Mouse (Mus musculus) C2C12 (cell line): ENCODE data around the gene Fcf1. TPM values are rescaled to one million over a fixed set of nuclear protein-coding genes. Genes with fewer than 3 reads are reported as not detected.

Experiments used
- H3K27me3 ChIP-seq: one replicate; pipeline ENCODE4 v1.6.1; 2011; ENCODE audit not compliant: control insufficient read depth, insufficient read depth, insufficient read length
- H3K36me3 ChIP-seq: one replicate; pipeline ENCODE4 v1.6.1; 2011; ENCODE audit not compliant: control insufficient read depth, insufficient read depth
- H3K4me3 ChIP-seq: one replicate; pipeline ENCODE4 v1.5.1; 2011; ENCODE audit warnings: mild to moderate bottlenecking, control low read depth; ENCODE audit not compliant: poor library complexity, insufficient read depth, severe bottlenecking
- H3K79me2 ChIP-seq: one replicate; pipeline ENCODE4 v1.6.1; 2011; ENCODE audit not compliant: control insufficient read depth, insufficient read depth
- H3K79me3 ChIP-seq: one replicate; pipeline ENCODE4 v1.6.1; 2011; ENCODE audit warnings: low read depth, control low read depth
- H3ac ChIP-seq: one replicate; pipeline ENCODE3; 2011; ENCODE audit warnings: low read depth; ENCODE audit not compliant: control insufficient read depth, insufficient read length
- CEBPB ChIP-seq: IDR thresholded peaks from one replicate; pipeline ENCODE4 v1.6.1; 2011; ENCODE audit warnings: low read depth, mild to moderate bottlenecking, control low read depth, moderate library complexity
- CTCF ChIP-seq: IDR thresholded peaks from one replicate; pipeline ENCODE4 v1.5.1; 2011; ENCODE audit not compliant: control insufficient read depth, insufficient read depth, insufficient read length
- FOSL1 ChIP-seq: IDR thresholded peaks from one replicate; pipeline ENCODE4 v1.8.0; 2011; ENCODE audit warnings: mild to moderate bottlenecking, low read length; ENCODE audit not compliant: poor library complexity, insufficient read depth, severe bottlenecking
- MAX ChIP-seq: IDR thresholded peaks from one replicate; pipeline ENCODE4 v1.6.1; 2011; ENCODE audit warnings: mild to moderate bottlenecking, control low read depth
- MYOD1 ChIP-seq: IDR thresholded peaks from one replicate; pipeline ENCODE4 v1.6.1; 2011; ENCODE audit warnings: low read depth; ENCODE audit not compliant: control insufficient read depth, insufficient read length
- MYOG ChIP-seq: IDR thresholded peaks from one replicate; pipeline ENCODE4 v1.6.1; 2011; ENCODE audit not compliant: control insufficient read depth, insufficient read length; ENCODE audit errors: extremely low read depth
- USF1 ChIP-seq: IDR thresholded peaks from one replicate; pipeline ENCODE4 v1.6.1; 2011; ENCODE audit warnings: low read depth, mild to moderate bottlenecking, control low read depth, moderate library complexity
- polyA plus RNA-seq: library from polyadenylated mRNA; unstranded; fragments of >200 nt; fragmentation: generic; extraction: Trizol; gene quantifications from one replicate; pipeline ENCODE4 v1.2.1, GENCODE M21; 2012; ENCODE audit warnings: missing spikeins

The Fcf1 gene
- polyA plus RNA-seq, 1 experiment: 115 TPM

GRCm38 (mm10) chr12:84952351-84952750 lies 18.3 kb upstream of the Fcf1 start:
- Histone ChIP-seq H3K36me3 (peaks cover 31% of the 10 kb centered on the region), H3K4me3 (no peak overlapping the region), H3K79me3 (peaks cover 4% of the 10 kb centered on the region), H3ac (no peak overlapping the region), H3K79me2 (no peaks in the 10 kb centered on the region), H3K27me3 (no peaks in the 10 kb centered on the region)
- no peak for TF ChIP-seq USF1
- no peak for TF ChIP-seq MYOD1
- TF ChIP-seq FOSL1: no peak
- TF ChIP-seq CTCF: no peak
- no peak for TF ChIP-seq MYOG
- no peak for TF ChIP-seq CEBPB
- no peak for TF ChIP-seq MAX

- Histone ChIP-seq H3K36me3 (peaks cover 13% of the 10 kb centered on the region), H3K27me3 (no peaks in the 10 kb centered on the region), H3K79me2 (no peaks in the 10 kb centered on the region), H3ac (no peak overlapping the region), H3K79me3 (peaks cover 4% of the 10 kb centered on the region), H3K4me3 (no peak overlapping the region)
- TF ChIP-seq MYOG (no peak), FOSL1 (no peak), USF1 (no peak), MAX (no peak), CEBPB (no peak), MYOD1 (no peak), CTCF (no peak)
Observed at GRCm38 (mm10) chr12:84956317-84956716, 14.4 kb upstream of the Fcf1 start.

- H3K27me3 ChIP-seq: no peaks in the 10 kb centered on the region
Observed at GRCm38 (mm10) chr12:84958794-84959356, 11.8 kb upstream of the Fcf1 start.

GRCm38 (mm10) chr12:84962606-84963005 lies 8.1 kb upstream of the Fcf1 start:
- peaks cover 29% of the 10 kb centered on the region for H3K79me2 ChIP-seq
- peaks cover 21% of the 10 kb centered on the region for H3K36me3 ChIP-seq
- H3ac ChIP-seq: no peak overlapping the region
- no peak for TF ChIP-seq CTCF
- no peak for TF ChIP-seq MAX
- TF ChIP-seq FOSL1: no peak
- no peak for TF ChIP-seq MYOG
- TF ChIP-seq USF1: no peak
- TF ChIP-seq MYOD1: no peak
- H3K27me3 ChIP-seq: no peaks in the 10 kb centered on the region
- H3K4me3 ChIP-seq: no peak overlapping the region
- H3K79me3 ChIP-seq: peaks cover 7% of the 10 kb centered on the region

More at GRCm38 (mm10) chr12:84958794-84959356, 11.8 kb upstream of the Fcf1 start:
- TF ChIP-seq MAX: no peak
- no peak for TF ChIP-seq CEBPB
- no peak for TF ChIP-seq FOSL1
- TF ChIP-seq MYOD1: no peak
- no peak for TF ChIP-seq USF1
- H3K79me3 ChIP-seq: peaks cover 4% of the 10 kb centered on the region
- H3K79me2 ChIP-seq: no peaks in the 10 kb centered on the region
- H3K36me3 ChIP-seq: peaks cover 15% of the 10 kb centered on the region
- no peak overlapping the region for H3ac ChIP-seq
- no peak overlapping the region for H3K4me3 ChIP-seq

GRCm38 (mm10) chr12:84968831-84969655 lies 1.7 kb upstream of the Fcf1 start:
- H3K4me3 ChIP-seq: peak overlapping the region; percentile 98
- no peak for TF ChIP-seq MYOD1
- no peak for TF ChIP-seq USF1
- no peak for TF ChIP-seq MYOG
- TF ChIP-seq CEBPB: no peak
- TF ChIP-seq CTCF: no peak
- no peak for TF ChIP-seq FOSL1
- no peak for TF ChIP-seq MAX
- H3K79me2 ChIP-seq: peaks cover 85% of the 10 kb centered on the region
- no peaks in the 10 kb centered on the region for H3K27me3 ChIP-seq
- peaks cover 20% of the 10 kb centered on the region for H3K36me3 ChIP-seq
- H3ac ChIP-seq: peak overlapping the region; percentile 6
- H3K79me3 ChIP-seq: peaks cover 37% of the 10 kb centered on the region
